Mouse (Mus musculus): ENCODE measurements around the gene Cib3.
A peak's percentile ranks its signal among the peaks of the same experiment; 100 is the strongest.

Cib3 gene

GRCm38 (mm10) chr8:72210710-72211109, 1.9 kb downstream of the Cib3 start:
- DNase-seq (ENCODE audit: low spot score in 2 of 2) = no peak

GRCm38 (mm10) chr8:72210222-72210621, 2.4 kb downstream of the Cib3 start:
- no peak for DNase-seq (ENCODE audit: low spot score in 2 of 2)

GRCm38 (mm10) chr8:72208582-72208981, 4.1 kb downstream of the Cib3 start:
- DNase-seq (ENCODE audit: low spot score in 2 of 2) = no peak

GRCm38 (mm10) chr8:72197997-72198396, 14.6 kb downstream of the Cib3 start:
- no peak for DNase-seq (ENCODE audit: low spot score in 2 of 2)

- no peak for DNase-seq (ENCODE audit: low spot score in 2 of 2)
These were observed 20.6 kb downstream of the Cib3 start for GRCm38 (mm10) chr8:72192065-72192464.

- no peak for DNase-seq (ENCODE audit: low spot score in 2 of 2)
These were observed 22.5 kb downstream of the Cib3 start for GRCm38 (mm10) chr8:72190215-72190539.

- DNase-seq (ENCODE audit: low spot score in 2 of 2) = no peak
These were observed 23.0 kb downstream of the Cib3 start, which contains the start of gene Hsh2d for GRCm38 (mm10) chr8:72189417-72190214. Gene Hsh2d, plus strand, starts transcription at chr8:72189638.

- no peak for DNase-seq (ENCODE audit: low spot score in 2 of 2)
These were observed 24.8 kb downstream of the Cib3 start for GRCm38 (mm10) chr8:72187793-72188331.

- peak; percentile 41 to 44 for DNase-seq (ENCODE audit: low spot score in 2 of 2)
These were observed 29.0 kb downstream of the Cib3 start for GRCm38 (mm10) chr8:72183554-72184202.

- DNase-seq (ENCODE audit: low spot score in 2 of 2) = peak; percentile 62 to 81
These were observed 35.2 kb downstream of the Cib3 start for GRCm38 (mm10) chr8:72177346-72177925.

GRCm38 (mm10) chr8:72169681-72170249, 42.9 kb downstream of the Cib3 start:
- DNase-seq (ENCODE audit: low spot score in 2 of 2) = no peak

GRCm38 (mm10) chr8:72169098-72169668, 43.5 kb downstream of the Cib3 start:
- DNase-seq (ENCODE audit: low spot score in 2 of 2) = no peak

- DNase-seq (ENCODE audit: low spot score in 2 of 2) = no peak
These were observed 49.8 kb downstream of the Cib3 start for GRCm38 (mm10) chr8:72162821-72163220.

- peak; percentile 100 for DNase-seq (ENCODE audit: low spot score in 2 of 2)
These were observed 51.6 kb downstream of the Cib3 start, which contains the start of gene Rab8a for GRCm38 (mm10) chr8:72160707-72161697. Gene Rab8a, plus strand, starts transcription at chr8:72161200.

- DNase-seq (ENCODE audit: low spot score in 2 of 2) = no peak
These were observed 52.6 kb downstream of the Cib3 start for GRCm38 (mm10) chr8:72160007-72160406.

GRCm38 (mm10) chr8:72158726-72159125, 53.9 kb downstream of the Cib3 start:
- DNase-seq (ENCODE audit: low spot score in 2 of 2) = no peak

GRCm38 (mm10) chr8:72158096-72158495, 54.5 kb downstream of the Cib3 start:
- DNase-seq (ENCODE audit: low spot score in 2 of 2) = no peak
